Mouse (Mus musculus) stomach, postnatal 0 days (tissue): ENCODE results near the gene Dnaaf1.

Experiments
- CTCF ChIP-seq: IDR thresholded peaks from 2 replicates; pipeline ENCODE4 v1.5.1; 2016; ENCODE audit warnings: antibody characterized with exemption, low read depth, mild to moderate bottlenecking, moderate library complexity
- EP300 ChIP-seq: optimal IDR thresholded peaks from 2 replicates; pipeline ENCODE3; 2016; ENCODE audit warnings: antibody characterized with exemption

DNA sequence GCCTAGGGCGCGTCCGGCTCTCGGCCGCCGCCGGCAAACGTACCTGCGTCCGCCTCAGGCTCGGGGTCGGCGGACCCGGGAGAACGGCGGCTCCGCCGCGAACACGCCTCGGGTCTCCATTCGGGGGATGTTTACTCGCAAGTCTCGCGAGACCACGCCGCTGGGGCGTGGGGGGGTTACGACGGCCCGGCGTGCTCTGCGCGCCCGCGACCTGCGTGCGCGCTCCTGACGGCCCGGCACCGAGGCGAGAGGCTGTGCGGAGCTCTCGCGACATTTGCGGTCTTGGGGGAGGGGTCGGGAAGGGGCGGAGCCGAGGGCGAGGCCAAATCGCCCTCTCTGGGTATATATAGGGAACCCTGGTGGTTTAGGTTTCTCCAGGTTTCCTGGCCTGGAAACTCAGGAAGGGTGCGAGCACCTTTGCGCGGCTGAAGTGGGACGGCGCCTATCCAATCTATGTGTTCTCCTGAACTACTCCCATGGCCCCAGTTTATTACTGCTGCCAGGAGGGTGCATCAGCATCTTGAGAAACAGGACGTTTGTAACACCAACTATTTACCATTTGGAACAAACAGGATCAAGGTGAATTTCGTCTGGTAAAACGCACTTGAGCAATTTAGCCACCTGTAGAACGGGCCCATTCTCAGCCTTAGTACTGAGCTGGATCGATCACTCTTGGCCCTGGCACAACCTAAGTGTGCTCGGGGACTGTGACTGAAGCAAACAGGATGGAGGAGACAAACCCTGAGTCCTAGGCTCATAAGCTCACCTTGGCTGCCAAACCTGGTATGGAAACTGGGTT lies 16.2 kb upstream of the Dnaaf1 start, which contains the start of gene Mbtps1:
- TF ChIP-seq CTCF (peak; percentile 37), EP300 (peak; percentile 98)
